Mouse (Mus musculus) 3T3-L1 (cell line): ENCODE data around the gene Oit1.

ENCODE experiments used
- DNase-seq: peaks from one replicate; pipeline ENCODE4 v3.0.0-alpha.2; 2015; ENCODE audit warnings: low read depth, low spot score

Gene Oit1

GRCm38 (mm10) chr14:8378685-8379313 lies at the start of gene Oit1:
Oit1 (minus strand) TSS chr14:8378754.
- no peak for DNase-seq

DNA sequence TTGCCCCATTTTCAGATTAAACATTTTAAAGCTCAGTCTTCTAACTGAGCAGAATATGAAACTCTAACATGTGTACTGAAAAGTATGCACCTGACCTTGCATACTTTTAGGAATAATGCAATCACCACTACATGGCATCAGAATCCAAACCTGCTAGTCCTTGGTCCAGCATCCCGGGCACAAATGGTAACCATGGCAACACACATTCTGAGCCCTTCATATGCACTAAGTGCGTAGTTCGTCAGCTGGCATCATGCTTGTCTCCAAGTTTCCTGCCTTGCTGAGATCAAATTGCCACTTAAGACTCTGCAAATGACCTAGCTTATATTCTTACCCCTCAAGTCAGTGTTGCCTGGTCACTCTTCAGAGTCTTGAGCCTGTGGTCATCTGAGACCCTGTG lies 44.3 kb upstream of the Oit1 start:
- DNase-seq: no peak

DNA sequence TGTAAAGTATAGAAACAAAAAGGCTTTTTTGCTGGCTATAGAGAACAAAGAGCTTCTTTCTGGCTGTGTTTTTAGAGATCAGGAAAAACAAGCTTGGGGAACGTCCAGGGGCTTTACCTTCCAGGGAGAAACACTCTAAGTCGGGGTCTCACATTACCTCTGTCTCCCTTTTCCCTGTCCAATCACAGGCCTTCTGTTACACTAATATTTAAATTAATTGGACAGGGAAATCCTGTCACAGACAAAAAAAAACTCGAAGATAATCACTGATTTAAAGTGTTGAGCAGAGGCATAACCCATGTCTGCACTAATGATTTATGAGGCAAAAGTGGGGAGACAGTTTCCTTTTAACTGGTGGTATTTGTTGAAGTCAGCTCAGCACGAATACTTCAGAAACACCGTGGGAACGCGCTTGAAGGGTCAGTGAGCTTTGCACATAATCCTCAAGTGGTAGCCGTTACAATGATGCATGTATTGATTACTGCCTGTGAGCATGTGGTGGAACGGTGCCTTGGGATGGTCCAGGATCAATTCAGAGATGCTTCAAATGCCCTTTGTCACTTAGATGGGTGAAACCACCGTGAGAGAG lies 42.7 kb upstream of the Oit1 start:
- no peak for DNase-seq

DNA sequence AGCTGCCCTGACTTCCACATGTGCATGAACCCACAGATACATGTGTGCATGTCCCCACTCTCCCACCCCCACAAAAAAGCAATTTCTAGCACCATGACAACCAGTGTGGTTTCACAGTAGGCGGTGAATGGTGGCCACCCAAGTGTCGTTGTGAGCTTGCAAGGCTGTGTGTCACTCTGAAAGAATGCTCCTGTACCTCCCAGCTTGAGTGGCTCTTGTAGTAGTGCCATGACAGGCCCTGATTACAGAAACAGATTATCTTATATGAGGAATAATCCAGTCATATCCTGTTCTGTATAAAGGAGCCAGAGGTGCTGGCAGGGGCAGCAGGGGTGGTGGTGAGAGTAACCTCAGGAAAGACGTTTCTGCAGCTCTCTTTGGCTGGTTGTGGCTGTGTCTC lies 40.1 kb upstream of the Oit1 start:
- peak; percentile 43 for DNase-seq

DNA sequence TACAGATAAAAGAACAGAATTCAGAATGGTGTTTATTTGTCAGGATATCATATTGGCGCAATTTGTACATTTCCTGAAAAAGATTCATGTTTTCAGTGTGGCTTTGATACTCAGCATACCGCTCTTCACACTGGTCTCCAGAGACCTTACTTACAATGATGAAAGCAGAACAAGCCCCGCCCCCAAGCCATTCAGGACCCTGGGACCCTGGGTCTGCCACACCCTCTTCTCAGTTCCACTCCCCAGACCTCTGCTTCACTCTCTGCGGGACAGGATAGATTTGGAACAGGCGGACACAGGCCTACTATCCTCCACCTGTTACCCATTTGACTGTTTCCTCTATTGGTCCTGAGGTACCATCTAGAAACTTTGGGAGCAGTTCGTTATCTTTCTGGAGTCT lies 27.4 kb upstream of the Oit1 start:
- no peak for DNase-seq

GRCm38 (mm10) chr14:8403310-8403709 lies 24.8 kb upstream of the Oit1 start:
- DNase-seq: no peak

DNA sequence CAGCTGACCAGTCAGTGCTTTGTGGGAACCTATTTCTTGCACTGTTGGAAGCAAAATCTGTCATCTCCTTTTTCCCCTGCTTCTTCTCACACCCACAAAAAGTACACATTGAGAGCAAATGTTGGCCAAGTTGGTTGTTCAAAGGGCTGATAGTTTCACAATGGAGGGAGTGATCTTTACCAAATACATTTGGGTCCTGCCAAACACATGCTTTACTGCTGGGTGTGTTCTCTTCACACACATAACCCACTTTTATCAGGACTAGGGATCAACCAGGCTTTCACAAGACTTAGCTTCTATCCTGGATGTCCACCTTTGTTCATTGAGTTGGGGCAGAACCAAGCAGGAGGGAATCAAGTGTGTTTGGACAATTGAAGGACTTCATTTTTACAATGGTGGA lies 20.0 kb upstream of the Oit1 start:
- no peak for DNase-seq

DNA sequence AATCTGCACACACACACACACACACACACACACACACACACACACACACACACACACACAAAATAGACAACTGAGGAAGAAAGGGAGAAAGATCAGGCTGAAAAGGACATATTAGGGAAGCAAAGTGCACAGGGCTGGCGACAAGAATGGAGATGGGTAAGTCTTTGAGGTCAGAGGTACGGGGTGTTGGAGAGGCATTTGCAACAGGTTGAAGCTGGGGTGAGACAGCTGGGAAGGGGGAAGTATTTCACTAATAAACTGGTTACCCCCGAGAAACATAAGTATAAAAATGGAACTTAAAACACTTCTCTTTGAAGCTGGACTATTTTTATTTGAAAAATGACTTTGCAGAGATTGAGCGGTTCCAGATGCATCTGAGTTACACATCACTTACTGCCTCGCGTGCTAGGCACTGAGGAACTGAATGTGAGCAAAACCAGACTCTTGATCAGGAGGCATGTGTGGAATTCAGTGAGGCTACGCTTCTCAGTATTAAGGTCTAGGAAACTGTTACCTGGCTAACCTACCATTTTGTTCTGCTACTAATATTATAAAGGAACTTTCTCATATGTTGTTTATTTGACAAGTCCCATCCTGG lies 17.2 kb upstream of the Oit1 start:
- no peak for DNase-seq

DNA sequence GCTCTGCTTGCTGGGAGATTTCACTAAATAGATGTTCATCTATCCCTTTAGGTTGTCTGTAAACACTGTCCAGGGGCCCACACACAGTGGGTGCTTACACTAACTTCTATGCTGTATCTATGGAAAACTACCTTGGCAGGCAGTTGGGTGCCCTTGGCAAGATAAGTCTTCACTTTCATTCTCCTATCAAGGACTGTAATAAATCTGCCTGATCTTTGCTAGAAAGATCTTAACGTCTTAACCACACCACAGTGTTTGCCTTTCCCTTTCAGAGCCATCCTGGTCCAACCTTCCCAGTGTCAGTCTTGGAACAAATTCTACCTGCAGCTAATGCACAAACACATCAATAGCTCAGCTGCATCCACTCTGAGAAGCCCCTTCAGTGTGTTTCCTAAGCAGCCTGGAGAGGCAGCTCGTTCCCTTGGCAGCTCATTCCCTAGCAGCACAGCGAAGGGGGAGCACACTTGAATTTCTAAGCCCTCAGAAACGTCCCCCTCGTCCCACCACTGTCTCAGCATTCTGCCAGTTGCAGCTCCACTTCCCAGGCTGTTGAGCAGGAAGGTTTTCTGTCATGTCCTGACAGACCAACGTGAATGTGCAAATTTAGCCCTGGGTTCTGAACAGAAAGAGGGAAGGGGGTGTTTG lies 13.7 kb upstream of the Oit1 start:
- DNase-seq: no peak

DNA sequence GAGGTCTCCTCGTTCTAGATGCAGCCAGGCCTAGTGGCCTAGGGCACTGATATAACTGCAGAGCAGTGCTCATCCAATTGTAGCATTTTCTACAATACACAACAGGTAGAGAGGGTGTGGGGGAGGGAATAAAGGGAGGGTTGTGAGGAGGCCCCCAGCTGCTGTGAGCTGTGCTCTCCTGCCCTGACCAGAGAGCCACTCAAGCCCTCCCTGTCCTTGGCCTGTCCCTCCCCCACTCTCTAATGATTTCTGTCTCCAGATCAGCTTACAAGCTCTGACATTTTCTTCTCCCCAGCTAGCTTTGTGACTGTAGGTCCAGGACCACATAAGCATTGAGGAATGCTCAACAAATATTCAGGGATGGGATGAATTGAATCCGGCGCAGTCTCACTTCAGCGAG lies 9.2 kb downstream of the Oit1 start:
- DNase-seq: no peak

GRCm38 (mm10) chr14:8368900-8369299 lies 9.7 kb downstream of the Oit1 start:
- no peak for DNase-seq

GRCm38 (mm10) chr14:8367727-8368520 lies 10.6 kb downstream of the Oit1 start:
- DNase-seq: no peak

- DNase-seq: no peak
These were observed 11.4 kb downstream of the Oit1 start for GRCm38 (mm10) chr14:8367121-8367520.

DNA sequence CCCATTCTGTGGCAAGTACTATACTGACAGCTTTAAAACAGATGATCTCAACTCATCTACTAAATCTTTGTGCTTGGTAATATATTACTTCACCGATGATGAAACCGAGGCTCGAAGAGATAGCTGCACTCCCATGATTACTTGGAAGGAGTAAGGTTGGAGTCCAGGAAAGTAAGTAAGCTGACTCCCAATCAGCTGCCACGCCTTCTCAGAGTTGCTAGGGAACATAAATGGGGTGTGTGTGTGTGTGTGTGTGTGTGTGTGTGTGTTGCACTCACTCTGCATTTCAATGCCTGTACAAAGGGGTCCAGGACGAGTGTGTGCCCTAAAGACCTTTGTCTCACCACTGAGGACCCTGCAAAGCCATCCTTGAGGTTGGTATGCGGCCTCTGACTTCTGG lies 12.7 kb downstream of the Oit1 start:
- no peak for DNase-seq

GRCm38 (mm10) chr14:8356836-8357235 lies 21.7 kb downstream of the Oit1 start:
- DNase-seq: peak; percentile 72

GRCm38 (mm10) chr14:8355999-8356501 lies 22.5 kb downstream of the Oit1 start:
- DNase-seq: peak; percentile 83

DNA sequence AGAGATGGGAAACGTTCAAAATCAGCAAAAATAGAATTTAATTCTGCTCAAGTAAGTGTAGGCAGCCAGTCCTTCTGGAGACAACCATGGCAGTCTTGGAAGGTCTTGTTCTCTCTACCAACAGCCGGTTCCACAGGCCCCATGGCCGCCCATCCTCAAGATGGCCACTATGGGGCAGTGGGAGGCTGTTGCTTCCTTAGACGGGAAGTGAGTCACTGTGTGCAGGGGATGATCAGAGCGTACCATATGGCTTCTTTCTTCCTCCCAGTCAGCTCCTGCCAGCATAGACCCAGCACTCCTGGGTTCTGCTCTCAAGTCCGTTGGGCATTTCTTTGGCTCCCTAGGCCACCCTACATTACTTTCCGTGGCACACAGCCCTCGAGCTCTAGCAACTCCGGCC lies 29.6 kb downstream of the Oit1 start:
- peak; percentile 49 for DNase-seq

- DNase-seq: peak; percentile 74
These were observed 32.1 kb downstream of the Oit1 start for GRCm38 (mm10) chr14:8346255-8346997.

DNA sequence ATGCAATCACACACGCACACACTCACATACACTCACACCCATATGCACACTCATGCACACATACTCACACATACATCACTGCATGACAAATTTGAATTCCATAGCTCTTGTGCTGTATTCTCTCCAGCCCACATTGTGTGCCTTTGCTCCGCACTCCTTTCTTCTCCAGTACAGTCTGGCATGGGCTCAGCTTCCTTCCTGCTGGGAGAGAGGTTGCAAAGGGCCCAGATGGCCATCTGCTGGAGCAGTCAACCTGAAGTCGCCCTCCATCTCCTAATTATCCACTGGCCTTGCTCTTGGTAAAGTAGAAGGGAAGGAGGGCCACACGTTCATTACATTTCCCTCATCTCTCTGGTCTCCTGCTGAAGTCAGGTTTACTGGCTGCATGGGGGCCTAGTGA lies 33.0 kb downstream of the Oit1 start:
- DNase-seq: no peak

DNA sequence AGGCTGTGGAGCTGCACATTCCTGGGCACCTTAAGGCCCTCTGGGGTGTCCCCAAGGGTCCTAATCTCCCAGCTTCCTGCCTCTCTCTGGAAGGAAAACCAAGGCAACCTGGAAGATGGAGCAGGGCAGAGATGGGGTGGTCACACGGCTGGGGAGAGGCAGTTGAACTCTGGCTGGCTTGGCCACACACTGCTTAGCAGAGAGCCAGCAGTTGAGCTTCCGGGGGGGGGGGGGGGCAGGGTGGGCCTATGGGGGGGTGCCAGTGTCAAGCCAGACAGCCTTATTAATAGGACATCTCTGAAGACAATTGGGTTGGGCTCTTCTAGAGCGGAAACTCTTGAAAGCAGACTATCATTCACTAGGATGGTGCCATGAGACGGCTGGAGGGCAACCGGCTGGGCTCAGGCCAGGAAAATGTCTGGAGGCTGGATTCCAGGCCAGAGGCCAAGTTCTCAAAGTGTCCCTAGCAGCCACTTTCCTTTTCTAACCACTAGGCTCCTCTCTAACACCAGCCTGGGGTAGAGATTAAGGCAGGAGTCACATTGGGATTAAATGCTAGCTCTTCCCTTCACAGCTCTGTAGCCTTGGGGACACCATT lies 35.9 kb downstream of the Oit1 start:
- DNase-seq: no peak

DNA sequence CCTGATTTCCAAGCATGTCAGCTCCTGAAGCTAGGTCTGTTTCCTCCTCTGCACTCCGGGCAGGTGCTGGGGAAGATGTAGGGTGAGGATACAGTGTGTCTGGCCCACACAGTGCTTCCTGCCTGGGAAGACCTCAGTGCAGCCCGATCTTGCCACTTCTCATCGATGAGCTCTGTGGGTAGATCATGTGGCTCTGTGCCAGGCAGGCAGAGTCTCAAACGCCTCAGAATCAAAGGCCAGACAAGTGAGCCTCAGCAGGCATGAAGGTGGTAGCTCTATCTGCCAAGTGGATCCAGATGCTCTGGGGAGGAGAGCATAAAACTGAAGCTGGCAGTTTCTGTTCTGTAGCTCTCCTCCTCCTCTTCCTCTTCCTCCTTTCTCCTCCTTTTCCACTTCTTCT lies 38.3 kb downstream of the Oit1 start:
- no peak for DNase-seq
